In the genomic region with DNA sequence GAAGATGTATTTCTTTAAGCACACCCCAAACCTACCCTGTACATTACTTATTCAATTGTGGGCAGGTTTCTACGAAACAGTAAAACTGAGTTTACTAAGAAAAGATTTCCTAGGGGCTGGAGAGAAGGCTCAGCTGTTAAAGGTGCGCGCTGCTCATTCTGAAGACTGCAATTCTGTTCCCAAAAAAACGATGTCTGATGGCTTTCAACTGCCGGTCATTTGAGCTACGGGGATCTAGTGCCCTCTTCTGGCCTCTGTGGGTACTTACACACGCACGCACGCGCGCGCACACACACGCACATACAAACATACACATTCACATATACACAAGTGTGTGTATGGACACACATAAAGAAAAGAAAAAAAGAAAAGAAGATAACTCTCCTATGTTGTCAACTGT, we compare ENCODE assay signal across 19 mouse cellular contexts.
DNase-seq lines count a peak whose midpoint lies in the region; ATAC-seq and TF ChIP-seq lines count a peak whose summit lies in the region.
"Had no signal": no experiment of that assay in that cellular context is flagged by ENCODE, and none has a peak within 500 bp of the region (broad histone marks: within the 10 kb centered on the region; RNA-seq: fewer than 3 reads in every experiment).

No protein-coding gene starts in this region.

- no peak overlapping the region for H3K27ac ChIP-seq in intestine, postnatal 0 days (ENCODE audit: low read depth, low read length)
- H3K27ac ChIP-seq in intestine, embryonic 15.5 days, result no peak overlapping the region
- no peak overlapping the region for H3K27ac ChIP-seq in lung, embryonic 14.5 days (ENCODE audit: low read depth)
- H3K27ac ChIP-seq in ES-Bruce4 (ENCODE audit: insufficient read depth, low read length), result no peak overlapping the region
- H3K27ac ChIP-seq: embryonic facial prominence, embryonic 10.5 days; hindbrain, embryonic 10.5 days; liver, embryonic 12.5 days; midbrain, embryonic 12.5 days had no signal

- H3K4me1 ChIP-seq in intestine, postnatal 0 days (replicated peaks; ENCODE audit: control insufficient read depth, insufficient read depth, low read length), result no peaks in the 10 kb centered on the region
- no peaks in the 10 kb centered on the region for H3K4me1 ChIP-seq in intestine, embryonic 15.5 days (replicated peaks)
- no peaks in the 10 kb centered on the region for H3K4me1 ChIP-seq in lung, embryonic 14.5 days (ENCODE audit: insufficient read depth)
- H3K4me1 ChIP-seq in ES-Bruce4 (ENCODE audit: control insufficient read depth, insufficient read depth, low read length), result no peaks in the 10 kb centered on the region
- H3K4me1 ChIP-seq: embryonic facial prominence, embryonic 10.5 days; hindbrain, embryonic 10.5 days; midbrain, embryonic 12.5 days had no signal

- H3K36me3 ChIP-seq in intestine, postnatal 0 days (ENCODE audit: control insufficient read depth, insufficient read depth), result no peaks in the 10 kb centered on the region
- no peaks in the 10 kb centered on the region for H3K36me3 ChIP-seq in intestine, embryonic 15.5 days
- no peaks in the 10 kb centered on the region for H3K36me3 ChIP-seq in lung, embryonic 14.5 days (ENCODE audit: insufficient read depth)
- H3K36me3 ChIP-seq in ES-Bruce4 (ENCODE audit: control insufficient read depth, insufficient read depth, low read length, poor library complexity, severe bottlenecking), result no peaks in the 10 kb centered on the region
- H3K36me3 ChIP-seq: embryonic facial prominence, embryonic 10.5 days; hindbrain, embryonic 10.5 days; liver, embryonic 12.5 days; midbrain, embryonic 12.5 days had no signal

- ATAC-seq in intestine, postnatal 0 days, result no peak
- ATAC-seq in intestine, embryonic 15.5 days, result no peak
- no peak for ATAC-seq in lung, embryonic 14.5 days (ENCODE audit: insufficient read depth)
- ATAC-seq: forebrain, embryonic 14.5 days had no signal

- 85% methylated on average over 13 of the region's 13 CpGs for WGBS in intestine, postnatal 0 days
- 84% methylated on average over 13 of the region's 13 CpGs for WGBS in intestine, embryonic 15.5 days
- WGBS in lung, embryonic 14.5 days, result 81% methylated on average over 13 of the region's 13 CpGs

- peak; percentile 34 for TF ChIP-seq CTCF in intestine, postnatal 0 days (IDR thresholded peaks at IDR 0.05; ENCODE audit: low read depth)
- peak; percentile 38 for TF ChIP-seq CTCF in lung, embryonic 14.5 days (IDR thresholded peaks at IDR 0.05; ENCODE audit: low read depth)
- TF ChIP-seq CTCF in ES-Bruce4 (IDR thresholded peaks at IDR 0.05; ENCODE audit: low read depth, low read length), result peak; percentile 48

- H3K9ac ChIP-seq in intestine, postnatal 0 days (ENCODE audit: low read depth, low read length), result no peak overlapping the region
- H3K9ac ChIP-seq in intestine, embryonic 15.5 days, result no peak overlapping the region
- no peak overlapping the region for H3K9ac ChIP-seq in lung, embryonic 14.5 days
- no peak overlapping the region for H3K9ac ChIP-seq in ES-Bruce4 (ENCODE audit: low read depth, poor library complexity, severe bottlenecking)
- H3K9ac ChIP-seq: liver, embryonic 12.5 days; midbrain, embryonic 12.5 days had no signal

- no peak for DNase-seq in lung, embryonic 14.5 days
- DNase-seq in lung, adult 18-20 months, result no peak
- DNase-seq in ZHBTc4 (ENCODE audit: low read depth, low spot score), result peak; percentile 80
- no peak for DNase-seq in gastrocnemius, adult 8-10 months (ENCODE audit: low spot score in 2 of 2)
- no peak for DNase-seq in left cerebral cortex, adult 9 months (ENCODE audit: low spot score in 2 of 2)
- DNase-seq: cerebellum, postnatal 10 days; kidney, adult 18-20 months; kidney, postnatal 25 days; layer of hippocampus, adult 9-11 months; lung, postnatal 4 days; right cerebral cortex, postnatal 4 days had no signal

- 0 out of 2 replicates have a peak, but pooled peaks cover 2% of the 10 kb centered on the region for H3K9me3 ChIP-seq in intestine, postnatal 0 days (ENCODE audit: control insufficient read depth)
- H3K9me3 ChIP-seq in intestine, embryonic 15.5 days, result no peaks in the 10 kb centered on the region
- H3K9me3 ChIP-seq in lung, embryonic 14.5 days (ENCODE audit: low read depth, low read length), result no peaks in the 10 kb centered on the region; the same call in 1 of the 2 replicates
- H3K9me3 ChIP-seq in ES-Bruce4 (replicated peaks; ENCODE audit: control insufficient read depth, insufficient read depth, low read length, poor library complexity, severe bottlenecking), result peaks cover 5% of the 10 kb centered on the region
- H3K9me3 ChIP-seq: embryonic facial prominence, embryonic 10.5 days; hindbrain, embryonic 10.5 days; midbrain, embryonic 12.5 days had no signal

- no peak for TF ChIP-seq POLR2A in ES-Bruce4 (IDR thresholded peaks at IDR 0.05; ENCODE audit: insufficient read depth, low read length)

- TF ChIP-seq EP300 in ES-Bruce4 (IDR thresholded peaks at IDR 0.05; ENCODE audit: insufficient read depth, low read depth, low read length), result no peak

- no peak overlapping the region for H3K4me2 ChIP-seq in intestine, postnatal 0 days (replicated peaks; ENCODE audit: low read depth)
- H3K4me2 ChIP-seq in intestine, embryonic 15.5 days (replicated peaks), result no peak overlapping the region
- no peak overlapping the region for H3K4me2 ChIP-seq in lung, embryonic 14.5 days
- H3K4me2 ChIP-seq: liver, embryonic 12.5 days; midbrain, embryonic 12.5 days had no signal

- H3K27me3 ChIP-seq in intestine, postnatal 0 days (replicated peaks; ENCODE audit: control insufficient read depth, insufficient read depth, low read length), result no peaks in the 10 kb centered on the region
- no peaks in the 10 kb centered on the region for H3K27me3 ChIP-seq in intestine, embryonic 15.5 days (replicated peaks)
- no peaks in the 10 kb centered on the region for H3K27me3 ChIP-seq in lung, embryonic 14.5 days (ENCODE audit: insufficient read depth, low read length)
- H3K27me3 ChIP-seq in ES-Bruce4 (ENCODE audit: control insufficient read depth, insufficient read depth, low read length, poor library complexity, severe bottlenecking), result no peaks in the 10 kb centered on the region
- H3K27me3 ChIP-seq: liver, embryonic 12.5 days; midbrain, embryonic 12.5 days had no signal

- no peak overlapping the region for H3K4me3 ChIP-seq in intestine, postnatal 0 days (ENCODE audit: low read depth, low read length)
- no peak overlapping the region for H3K4me3 ChIP-seq in intestine, embryonic 15.5 days (replicated peaks)
- H3K4me3 ChIP-seq in lung, embryonic 14.5 days (ENCODE audit: low read depth, low read length), result no peak overlapping the region
- H3K4me3 ChIP-seq in ES-Bruce4 (ENCODE audit: low read depth, low read length), result no peak overlapping the region
- H3K4me3 ChIP-seq: embryonic facial prominence, embryonic 10.5 days; hindbrain, embryonic 10.5 days; liver, embryonic 12.5 days; midbrain, embryonic 12.5 days had no signal
